Mouse (Mus musculus) heart, embryonic 15.5 days (tissue): ENCODE measurements around the gene Rab3d. TPM values are rescaled to one million over a fixed set of nuclear protein-coding genes. Genes with fewer than 3 reads are reported as not detected.

Experiments used
- ATAC-seq: fragments of 200-750 bp; cut with Nextera tagmentation; replicated peaks from 2 replicates; pipeline ENCODE4 v1.8.0; 2017; ENCODE audit warnings: low read depth, moderate TSS enrichment; ENCODE audit not compliant: insufficient number of reproducible peaks, insufficient read depth, low FRiP score
- H3K27ac ChIP-seq: fragments of 300-500 bp; sonication (generic); 2 replicates; pipeline ENCODE4 v1.5.1; 2015; ENCODE audit warnings: mild to moderate bottlenecking, inconsistent platforms
- H3K27me3 ChIP-seq: fragments of 300-500 bp; sonication (generic); 2 replicates; pipeline ENCODE4 v1.6.1; 2015; ENCODE audit warnings: inconsistent platforms
- H3K36me3 ChIP-seq: fragments of 300-500 bp; sonication (generic); 2 replicates; pipeline ENCODE4 v1.6.1; 2015; ENCODE audit warnings: mild to moderate bottlenecking, inconsistent platforms
- H3K4me1 ChIP-seq: fragments of 300-500 bp; sonication (generic); replicated peaks from 2 replicates; pipeline ENCODE4 v1.6.1; 2015; ENCODE audit warnings: inconsistent platforms
- H3K4me2 ChIP-seq: fragments of 300-500 bp; sonication (generic); 2 replicates; pipeline ENCODE4 v1.6.1; 2015; ENCODE audit warnings: inconsistent platforms, mild to moderate bottlenecking, moderate library complexity
- H3K4me3 ChIP-seq: fragments of 300-500 bp; sonication (generic); 2 replicates; pipeline ENCODE4 v1.5.1; 2015; ENCODE audit warnings: mild to moderate bottlenecking, inconsistent platforms
- H3K9ac ChIP-seq: fragments of 300-500 bp; sonication (generic); 2 replicates; pipeline ENCODE4 v1.6.1; 2015; ENCODE audit warnings: mild to moderate bottlenecking, inconsistent platforms
- H3K9me3 ChIP-seq: fragments of 300-500 bp; sonication (generic); replicated peaks from 2 replicates; pipeline ENCODE4 v1.6.1; 2016; ENCODE audit warnings: inconsistent platforms
- WGBS: fragments of 180-500 bp; shearing (Covaris S2); methylation state at CpG from one replicate; pipeline ENCODE4 v1.1.7; 2015; ENCODE audit warnings: mixed read lengths; 5-methylcytosine and 5-hydroxymethylcytosine counted together
- polyA plus RNA-seq: library from polyadenylated mRNA; unstranded; fragments of >200 nt; fragmentation: Nextera tagmentation; extraction: Ambion mirVana; gene quantifications from 2 replicates; pipeline ENCODE4 v1.2.1, GENCODE M21; 2015

The Rab3d gene
- 9.7 and 15.6 TPM in 2 replicates for polyA plus RNA-seq

- peak; percentile 91 for ATAC-seq
- peak within 1 kb of the TSS; percentile 66 for H3K4me3 ChIP-seq
- WGBS = under 1% methylated on average over 35 of the region's 36 CpGs
These were observed at the start of gene Rab3d for GRCm38 (mm10) chr9:21918035-21918592. Rab3d (minus strand) TSS chr9:21918192.

GRCm38 (mm10) chr9:21963417-21963816 lies 45.4 kb upstream of the Rab3d start, which contains the start of gene Epor:
Epor (minus strand) TSS chr9:21963506.
- 0 out of 2 replicates have a peak, but pooled peaks have one; percentile 3 for ATAC-seq
- H3K9ac ChIP-seq = peak within 1 kb of the TSS; percentile 55
- no peak within 1 kb of the TSS; the same call in 1 of the 2 replicates for H3K27ac ChIP-seq

More at GRCm38 (mm10) chr9:21918035-21918592, at the start of gene Rab3d:
- no peaks in the 10 kb centered on the region for H3K27me3 ChIP-seq
- 0 out of 2 replicates have a peak within 1 kb of the TSS, but pooled peaks have one; percentile 24 for H3K27ac ChIP-seq
- H3K9me3 ChIP-seq = no peaks in the 10 kb centered on the region
- H3K4me2 ChIP-seq = peak within 1 kb of the TSS; percentile 97
- H3K9ac ChIP-seq = peak within 1 kb of the TSS; percentile 73
- no peaks in the 10 kb centered on the region; the same call in 1 of the 2 replicates for H3K36me3 ChIP-seq
- H3K4me1 ChIP-seq = peaks cover 12% of the 10 kb centered on the region

GRCm38 (mm10) chr9:21962416-21963059 lies 44.5 kb upstream of the Rab3d start:
- no peaks in the 10 kb centered on the region for H3K36me3 ChIP-seq
- peak overlapping the region; percentile 98 for H3K4me2 ChIP-seq
- 3% methylated on average over 34 of the region's 34 CpGs for WGBS
- H3K27me3 ChIP-seq = peaks cover 32% of the 10 kb centered on the region
- H3K4me1 ChIP-seq = peaks cover 36% of the 10 kb centered on the region
- no peak overlapping the region for H3K27ac ChIP-seq
- peak overlapping the region; percentile 59 for H3K4me3 ChIP-seq
- ATAC-seq = peak; percentile 73
- no peaks in the 10 kb centered on the region for H3K9me3 ChIP-seq
- H3K9ac ChIP-seq = peak overlapping the region; percentile 55

More at GRCm38 (mm10) chr9:21963417-21963816, 45.4 kb upstream of the Rab3d start, which contains the start of gene Epor:
- WGBS = 6% methylated on average over 8 of the region's 8 CpGs
- Histone ChIP-seq H3K9me3 (no peaks in the 10 kb centered on the region), H3K4me3 (peak within 1 kb of the TSS; percentile 59), H3K4me1 (peaks cover 34% of the 10 kb centered on the region), H3K36me3 (no peaks in the 10 kb centered on the region), H3K4me2 (peak within 1 kb of the TSS; percentile 98), H3K27me3 (peaks cover 32% of the 10 kb centered on the region)

GRCm38 (mm10) chr9:21962010-21962409 lies 44.0 kb upstream of the Rab3d start:
- H3K27me3 ChIP-seq = peaks cover 32% of the 10 kb centered on the region
- H3K9me3 ChIP-seq = no peaks in the 10 kb centered on the region
- peaks cover 36% of the 10 kb centered on the region for H3K4me1 ChIP-seq
- under 1% methylated on average over 15 of the region's 15 CpGs for WGBS
- H3K27ac ChIP-seq = no peak overlapping the region
- peak; percentile 44; the same call in 1 of the 2 replicates for ATAC-seq
- H3K36me3 ChIP-seq = no peaks in the 10 kb centered on the region
- peak overlapping the region; percentile 55 for H3K9ac ChIP-seq
- H3K4me2 ChIP-seq = peak overlapping the region; percentile 98
- peak overlapping the region; percentile 59 for H3K4me3 ChIP-seq

GRCm38 (mm10) chr9:21961366-21961980 lies 43.5 kb upstream of the Rab3d start:
- Histone ChIP-seq H3K4me1 (peaks cover 39% of the 10 kb centered on the region), H3K9me3 (no peaks in the 10 kb centered on the region), H3K4me2 (peak overlapping the region; percentile 98), H3K27me3 (peaks cover 32% of the 10 kb centered on the region), H3K9ac (peak overlapping the region; percentile 55; the same call in 1 of the 2 replicates), H3K36me3 (no peaks in the 10 kb centered on the region), H3K27ac (no peak overlapping the region), H3K4me3 (peak overlapping the region; percentile 59)
- ATAC-seq = no peak
- WGBS = 2% methylated on average over 35 of the region's 35 CpGs

GRCm38 (mm10) chr9:21960558-21961208 lies 42.7 kb upstream of the Rab3d start:
- Histone ChIP-seq H3K27ac (no peak overlapping the region), H3K36me3 (no peaks in the 10 kb centered on the region), H3K4me1 (peaks cover 42% of the 10 kb centered on the region), H3K4me2 (peak overlapping the region; percentile 98; the same call in 1 of the 2 replicates), H3K9ac (0 out of 2 replicates have a peak overlapping the region, but pooled peaks have one; percentile 0), H3K27me3 (peaks cover 32% of the 10 kb centered on the region), H3K4me3 (peak overlapping the region; percentile 59; the same call in 1 of the 2 replicates), H3K9me3 (no peaks in the 10 kb centered on the region)
- WGBS = 14% methylated on average over 26 of the region's 26 CpGs
- ATAC-seq = no peak

- ATAC-seq = no peak
- Histone ChIP-seq H3K4me1 (peaks cover 42% of the 10 kb centered on the region), H3K4me2 (no peak overlapping the region), H3K9me3 (no peaks in the 10 kb centered on the region), H3K27ac (no peak overlapping the region), H3K27me3 (peaks cover 32% of the 10 kb centered on the region), H3K9ac (no peak overlapping the region), H3K4me3 (no peak overlapping the region), H3K36me3 (no peaks in the 10 kb centered on the region)
- WGBS = 60% methylated on average over 9 of the region's 9 CpGs
These were observed 42.1 kb upstream of the Rab3d start for GRCm38 (mm10) chr9:21960135-21960534.

- Histone ChIP-seq H3K27me3 (peaks cover 32% of the 10 kb centered on the region), H3K4me1 (peaks cover 42% of the 10 kb centered on the region), H3K9me3 (no peaks in the 10 kb centered on the region), H3K4me2 (no peak overlapping the region), H3K36me3 (no peaks in the 10 kb centered on the region), H3K4me3 (no peak overlapping the region), H3K9ac (no peak overlapping the region), H3K27ac (no peak overlapping the region)
- no peak for ATAC-seq
- 89% methylated on average over 7 of the region's 7 CpGs for WGBS
These were observed 41.3 kb upstream of the Rab3d start for GRCm38 (mm10) chr9:21959244-21959643.

GRCm38 (mm10) chr9:21958372-21958771 lies 40.4 kb upstream of the Rab3d start:
- Histone ChIP-seq H3K36me3 (no peaks in the 10 kb centered on the region), H3K27me3 (peaks cover 31% of the 10 kb centered on the region), H3K27ac (no peak overlapping the region), H3K4me3 (no peak overlapping the region), H3K4me2 (no peak overlapping the region), H3K4me1 (peaks cover 38% of the 10 kb centered on the region), H3K9ac (no peak overlapping the region), H3K9me3 (no peaks in the 10 kb centered on the region)
- WGBS = 57% methylated on average over 5 of the region's 5 CpGs
- ATAC-seq = no peak

- Histone ChIP-seq H3K36me3 (no peaks in the 10 kb centered on the region), H3K9me3 (no peaks in the 10 kb centered on the region), H3K4me1 (peaks cover 11% of the 10 kb centered on the region), H3K27ac (peak within 1 kb of the TSS; percentile 96), H3K4me3 (peak within 1 kb of the TSS; percentile 83), H3K9ac (peak within 1 kb of the TSS; percentile 89), H3K27me3 (peaks cover 6% of the 10 kb centered on the region), H3K4me2 (peak within 1 kb of the TSS; percentile 65)
- ATAC-seq = peak; percentile 97
- WGBS = under 1% methylated on average over 54 of the region's 54 CpGs
These were observed 37.7 kb upstream of the Rab3d start, which contains the start of gene Swsap1 for GRCm38 (mm10) chr9:21955570-21956281. Swsap1 (plus strand) TSS chr9:21955755.
